Mouse (Mus musculus) activated CD4-positive, CD25-positive, alpha-beta regulatory T cell (primary cell): ENCODE measurements around the gene Cdc14a. TPM values are rescaled to one million over a fixed set of nuclear protein-coding genes. Genes with fewer than 3 reads are reported as not detected.

Experiments used
- polyA plus RNA-seq, 2 experiments: library from polyadenylated mRNA; unstranded; fragments of 100-300 nt; shearing (Covaris generic); gene quantifications; one replicate each; pipeline ENCODE4 v1.2.1; 2017

The Cdc14a gene
- polyA plus RNA-seq, result 10 to 100 TPM; 24.7 to 27.3 TPM

GRCm38 (mm10) chr3:116423353-116424159, at the start of gene Cdc14a:
TSS of gene Cdc14a (minus strand) at chr3:116424032.

GRCm38 (mm10) chr3:116253077-116253531, 170.7 kb downstream of the Cdc14a start, which contains the start of gene Gpr88:
TSS of gene Gpr88 (minus strand) at chr3:116253503.

Other genes starting within 250 kb of the Cdc14a start
- not detected for gene Gpr88, start 170.5 kb downstream of the Cdc14a start, polyA plus RNA-seq
- 10 to 100 TPM; 34.2 to 50.2 TPM for gene Rtca, start 84.2 kb upstream of the Cdc14a start, polyA plus RNA-seq
- gene Dbt, start 89.0 kb upstream of the Cdc14a start, polyA plus RNA-seq, result 10 to 100 TPM; 11.4 to 15.9 TPM
- gene Lrrc39, start 138.9 kb upstream of the Cdc14a start, polyA plus RNA-seq, result under 1 TPM; 0.42 to 0.79 TPM
- gene Sass6, start 170.9 kb upstream of the Cdc14a start, polyA plus RNA-seq, result 10 to 100 TPM in 1 of 2 experiments, 1 to 10 TPM in 1; 6.6 to 13.1 TPM
- gene Trmt13, start 190.6 kb upstream of the Cdc14a start, polyA plus RNA-seq, result 10 to 100 TPM; 28.3 to 42.7 TPM
- 100 to 1,000 TPM; 106 to 107 TPM for gene Mfsd14a, start 238.6 kb upstream of the Cdc14a start, polyA plus RNA-seq